Mouse (Mus musculus) forebrain, embryonic 14.5 days (tissue): ENCODE results near the gene Wiz. TPM values are rescaled to one million over a fixed set of nuclear protein-coding genes. Genes with fewer than 3 reads are reported as not detected.
A peak's percentile ranks its signal among the peaks of the same experiment; 100 is the strongest.

ENCODE experiments used
- ATAC-seq: fragments of 200-750 bp; cut with Nextera tagmentation; 2 replicates; pipeline ENCODE4 v1.8.0; 2017; ENCODE audit warnings: mild to moderate bottlenecking, moderate library complexity
- DNase-seq: peaks from one replicate; pipeline ENCODE4 v3.0.0-alpha.2; 2015; ENCODE audit warnings: low spot score
- H3K27ac ChIP-seq: fragments of 300-500 bp; sonication (generic); 2 replicates; pipeline ENCODE4 v1.5.1; 2014; ENCODE audit warnings: low read depth, mild to moderate bottlenecking, control low read depth, low read length, moderate library complexity
- H3K27me3 ChIP-seq: fragments of 300-500 bp; sonication (generic); replicated peaks from 2 replicates; pipeline ENCODE4 v1.6.1; 2014; ENCODE audit warnings: low read length, control low read depth, mixed read lengths; ENCODE audit not compliant: control insufficient read depth, insufficient read depth
- H3K36me3 ChIP-seq: fragments of 300-500 bp; sonication (generic); 2 replicates; pipeline ENCODE4 v1.6.1; 2014; ENCODE audit warnings: low read length, control low read depth; ENCODE audit not compliant: control insufficient read depth, insufficient read depth
- H3K4me1 ChIP-seq: fragments of 300-500 bp; sonication (generic); 2 replicates; pipeline ENCODE4 v1.6.1; 2014; ENCODE audit warnings: antibody characterized with exemption, low read length, control low read depth; ENCODE audit not compliant: control insufficient read depth, insufficient read depth
- H3K4me2 ChIP-seq: fragments of 300-500 bp; sonication (generic); 2 replicates; pipeline ENCODE4 v1.6.1; 2014; ENCODE audit warnings: mild to moderate bottlenecking, control low read depth, low read length
- H3K4me3 ChIP-seq: fragments of 300-500 bp; sonication (generic); 2 replicates; pipeline ENCODE4 v1.5.1; 2014; ENCODE audit warnings: low read depth, low read length, control low read depth
- H3K9ac ChIP-seq: fragments of 300-500 bp; sonication (generic); 2 replicates; pipeline ENCODE4 v1.6.1; 2014; ENCODE audit warnings: mild to moderate bottlenecking, low read length, control low read depth, moderate library complexity
- H3K9me3 ChIP-seq: fragments of 300-500 bp; sonication (generic); replicated peaks from 2 replicates; pipeline ENCODE4 v1.6.1; 2016; ENCODE audit warnings: low read length, control low read depth, mixed read lengths; ENCODE audit not compliant: control insufficient read depth
- WGBS: fragments of 180-500 bp; shearing (Covaris S2); extraction: QIAGEN DNeasy Blood & Tissue Kit; methylation state at CpG from one replicate; pipeline ENCODE4 v1.1.7; 2014; 5-methylcytosine and 5-hydroxymethylcytosine counted together
- polyA plus RNA-seq: library from polyadenylated mRNA; unstranded; fragments of >200 nt; fragmentation: Nextera tagmentation; extraction: Ambion mirVana; gene quantifications from 2 replicates; pipeline ENCODE4 v1.2.1, GENCODE M21; 2014

The Wiz gene
- polyA plus RNA-seq, 1 experiment from 2014 or later = 29.2 TPM

DNA sequence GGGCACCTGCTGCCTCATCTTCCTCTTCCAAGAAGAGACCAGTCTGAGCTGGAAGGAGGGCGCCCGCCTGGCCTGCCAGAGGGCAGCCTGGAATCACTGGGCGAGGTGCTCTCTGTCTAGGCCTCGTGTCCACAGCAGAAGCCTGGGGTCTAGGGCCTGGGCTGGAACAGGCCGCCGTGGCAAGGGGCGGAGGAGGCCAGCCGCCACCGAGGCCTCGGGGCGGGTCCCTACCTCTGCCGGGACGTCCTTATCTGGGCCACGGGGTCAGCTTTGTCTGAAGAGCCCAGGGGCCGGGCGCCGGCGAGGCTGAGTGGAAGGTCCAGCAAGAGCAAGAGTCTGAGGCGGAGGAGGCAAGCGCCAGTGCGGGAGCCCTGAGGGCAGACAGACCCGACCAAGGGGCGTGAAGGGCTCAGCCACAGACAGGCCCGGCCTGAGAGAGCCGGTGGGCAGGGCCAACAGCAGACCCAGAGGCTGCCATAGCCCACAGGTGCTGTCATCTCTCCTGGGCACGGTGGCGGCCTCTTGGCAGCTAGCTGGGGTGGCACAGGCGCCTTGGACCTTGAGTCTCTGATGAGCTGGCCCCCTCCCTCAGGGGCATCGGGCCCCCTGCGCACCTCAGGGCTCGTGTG, 55.5 kb downstream of the Wiz start:
- WGBS = 90% methylated on average over 23 of the region's 31 CpGs
- H3K4me3 ChIP-seq = no peak overlapping the region
- no peaks in the 10 kb centered on the region for H3K4me1 ChIP-seq
- no peak overlapping the region for H3K27ac ChIP-seq
- H3K9ac ChIP-seq = no peak overlapping the region
- no peak for ATAC-seq
- H3K36me3 ChIP-seq = peaks cover 81% of the 10 kb centered on the region
- no peak overlapping the region for H3K4me2 ChIP-seq
- no peaks in the 10 kb centered on the region for H3K27me3 ChIP-seq
- H3K9me3 ChIP-seq = no peaks in the 10 kb centered on the region
- no peak for DNase-seq

DNA sequence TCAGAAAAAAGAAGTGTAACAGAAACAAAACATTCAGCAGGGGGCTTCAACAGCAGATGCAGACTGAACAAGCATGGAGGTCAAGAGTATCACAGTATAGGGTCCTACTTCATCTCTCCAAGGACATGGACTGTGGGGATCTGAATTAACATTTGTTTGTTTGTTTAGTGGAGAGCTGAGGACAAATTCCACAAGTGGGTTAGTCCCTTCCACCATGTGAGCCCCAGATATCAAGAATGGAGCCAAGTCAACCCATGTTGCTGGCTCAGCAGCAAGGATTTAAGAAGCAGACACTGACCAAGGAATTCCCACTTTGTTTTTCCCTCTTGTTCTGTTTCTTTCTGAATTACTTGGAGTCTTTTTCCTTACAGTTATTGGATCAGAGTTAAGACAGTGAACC, 61.7 kb downstream of the Wiz start:
- Histone ChIP-seq H3K9ac (no peak overlapping the region), H3K4me3 (no peak overlapping the region), H3K4me2 (no peak overlapping the region), H3K27ac (no peak overlapping the region), H3K4me1 (no peaks in the 10 kb centered on the region), H3K27me3 (no peaks in the 10 kb centered on the region), H3K9me3 (no peaks in the 10 kb centered on the region), H3K36me3 (peaks cover 65% of the 10 kb centered on the region)
- DNase-seq = no peak
- no peak for ATAC-seq

DNA sequence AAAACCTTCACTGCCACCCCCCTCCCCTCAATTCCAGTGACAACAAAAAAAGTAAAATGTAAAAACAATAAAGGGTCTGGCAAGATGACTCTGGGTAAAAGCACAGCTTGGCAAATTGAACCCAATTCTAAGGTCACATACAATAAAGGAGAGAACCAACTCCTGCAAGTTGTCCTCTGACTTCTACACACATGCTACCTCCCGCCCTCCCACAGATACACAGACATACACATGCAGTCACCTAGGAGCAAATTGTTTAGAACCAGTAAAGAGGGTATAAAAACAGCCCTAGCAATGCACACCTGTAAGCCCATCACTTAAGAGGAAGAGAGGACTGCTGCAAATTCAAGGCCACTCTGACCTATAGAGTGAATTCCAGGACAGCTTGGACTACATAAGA, 66.4 kb downstream of the Wiz start:
- DNase-seq (no peak), ATAC-seq (no peak)
- Histone ChIP-seq H3K27ac (no peak overlapping the region), H3K4me1 (peaks cover 15% of the 10 kb centered on the region), H3K9ac (no peak overlapping the region), H3K4me3 (no peak overlapping the region), H3K27me3 (no peaks in the 10 kb centered on the region), H3K4me2 (no peak overlapping the region), H3K9me3 (no peaks in the 10 kb centered on the region), H3K36me3 (peaks cover 42% of the 10 kb centered on the region)
- WGBS = 97% methylated on average over 1 of the region's 1 CpGs

DNA sequence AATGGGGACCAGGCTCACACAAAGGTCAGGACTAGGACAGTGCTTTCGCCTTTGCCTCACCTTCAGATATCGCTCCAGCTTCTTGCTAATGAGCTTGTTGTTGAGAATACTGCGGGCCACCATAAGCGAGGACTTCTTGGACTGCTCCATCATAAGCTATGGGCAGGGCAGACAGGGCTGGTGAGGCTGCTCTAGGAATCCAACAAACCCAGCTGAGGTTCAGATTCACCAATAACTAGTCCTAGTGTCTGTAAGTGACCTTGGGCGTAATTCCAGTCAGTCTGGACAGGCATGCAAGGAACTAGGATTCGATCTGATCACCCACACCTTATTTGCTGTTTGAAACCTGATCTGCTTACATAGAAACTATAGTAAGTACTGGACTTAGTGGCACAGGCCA, 67.4 kb downstream of the Wiz start:
- ATAC-seq (no peak), DNase-seq (no peak)
- no peaks in the 10 kb centered on the region for H3K9me3 ChIP-seq
- H3K27me3 ChIP-seq = no peaks in the 10 kb centered on the region
- H3K36me3 ChIP-seq = peaks cover 45% of the 10 kb centered on the region
- peaks cover 15% of the 10 kb centered on the region for H3K4me1 ChIP-seq
- WGBS = 22% methylated on average over 6 of the region's 6 CpGs
- H3K27ac ChIP-seq = peak overlapping the region; percentile 93
- H3K4me3 ChIP-seq = peak overlapping the region; percentile 95
- H3K4me2 ChIP-seq = peak overlapping the region; percentile 93
- H3K9ac ChIP-seq = peak overlapping the region; percentile 83

DNA sequence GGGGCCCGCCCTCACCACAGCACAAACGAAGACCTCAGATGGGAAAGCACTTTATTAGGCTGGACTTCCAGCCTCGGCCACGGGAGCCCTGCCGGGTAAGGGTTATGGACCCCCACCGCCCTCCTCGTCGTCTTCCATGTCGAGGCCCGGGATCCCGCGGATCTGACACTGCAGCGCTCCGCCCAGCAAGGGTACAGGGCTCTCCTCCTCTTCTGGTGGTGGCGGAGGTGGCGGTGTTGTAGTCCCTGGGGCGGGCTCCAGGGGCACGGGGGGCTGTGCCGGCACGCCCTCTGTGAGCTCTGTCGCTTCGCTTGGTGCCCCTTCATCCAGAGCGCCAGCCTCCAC, 67.9 kb downstream of the Wiz start:
- WGBS = under 1% methylated on average over 22 of the region's 23 CpGs
- H3K4me1 ChIP-seq = peaks cover 15% of the 10 kb centered on the region
- ATAC-seq = peak; percentile 71

DNA sequence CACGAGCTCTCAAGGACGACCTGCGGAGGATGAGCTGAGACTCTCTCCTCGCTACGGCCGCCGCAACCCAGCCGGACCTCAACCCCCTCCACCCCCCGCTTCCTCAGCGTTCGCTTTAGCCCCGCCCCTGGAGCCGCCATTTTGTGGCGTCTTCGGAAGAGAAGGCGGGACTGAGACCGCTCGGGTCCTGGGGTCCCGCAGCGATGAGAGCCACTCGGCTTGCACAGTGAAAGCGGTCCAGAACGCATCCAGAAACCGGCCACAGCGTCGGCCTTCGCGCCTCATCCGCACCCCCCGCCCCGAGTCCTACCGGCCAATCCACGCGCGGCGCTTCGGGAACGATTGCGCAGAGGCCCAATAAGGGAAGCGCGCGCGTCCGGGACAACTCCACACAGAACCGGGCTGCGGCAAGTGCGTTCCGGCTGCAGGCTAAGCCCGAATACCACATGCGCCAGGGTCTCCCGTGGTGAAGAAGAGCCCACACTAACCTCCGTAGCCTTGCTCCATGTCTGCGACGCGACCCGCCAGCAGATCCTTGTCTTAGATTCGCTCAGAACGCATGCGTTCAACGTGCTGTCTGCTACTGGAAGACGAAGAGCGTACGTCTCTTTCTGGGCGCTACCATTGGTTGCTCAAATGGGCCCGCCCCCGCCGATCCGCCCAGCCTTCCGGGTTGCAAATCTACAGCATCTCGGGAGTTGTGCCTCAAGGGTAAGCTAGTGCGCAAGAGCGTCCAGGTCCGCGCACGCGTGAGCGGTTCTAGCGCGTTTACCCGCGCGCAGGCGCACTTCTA, 68.4 kb downstream of the Wiz start, which contains the start of gene Akap8:
Gene Akap8 (minus strand): TSS at position 642 of the 793 bp plus-strand sequence.
- Histone ChIP-seq H3K9me3 (no peaks in the 10 kb centered on the region), H3K27ac (peak within 1 kb of the TSS; percentile 94), H3K36me3 (peaks cover 45% of the 10 kb centered on the region), H3K4me2 (peak within 1 kb of the TSS; percentile 96), H3K4me3 (peak within 1 kb of the TSS; percentile 95), H3K27me3 (no peaks in the 10 kb centered on the region), H3K9ac (peak within 1 kb of the TSS; percentile 87), H3K4me1 (peaks cover 15% of the 10 kb centered on the region)
- peak; percentile 97 for ATAC-seq
- peak; percentile 100 for DNase-seq
- under 1% methylated on average over 83 of the region's 83 CpGs for WGBS

More for the DNA sequence above, 67.9 kb downstream of the Wiz start:
- Histone ChIP-seq H3K4me2 (peak overlapping the region; percentile 93), H3K36me3 (peaks cover 45% of the 10 kb centered on the region), H3K27ac (peak overlapping the region; percentile 93), H3K9me3 (no peaks in the 10 kb centered on the region), H3K9ac (peak overlapping the region; percentile 83), H3K4me3 (peak overlapping the region; percentile 95), H3K27me3 (no peaks in the 10 kb centered on the region)
- no peak for DNase-seq

DNA sequence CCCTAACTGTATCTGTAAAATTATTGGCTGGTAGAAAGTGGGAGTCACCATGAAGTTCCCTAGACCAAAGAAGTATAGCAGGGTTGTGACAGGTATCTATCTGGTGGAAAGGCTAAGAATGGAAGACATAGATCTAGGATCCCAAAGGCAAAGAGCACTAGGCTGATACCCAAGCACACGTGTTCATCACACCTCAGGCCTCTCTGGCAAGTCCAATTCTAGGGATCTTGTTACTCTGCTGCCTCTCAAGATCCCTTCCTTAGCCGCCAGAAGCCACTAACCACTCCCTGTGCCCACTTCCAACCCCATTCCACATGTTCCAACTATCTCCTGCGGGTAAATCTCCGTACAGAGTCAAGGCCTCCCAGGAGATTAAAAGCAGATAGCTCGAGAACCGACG, 69.3 kb downstream of the Wiz start:
- Histone ChIP-seq H3K27ac (peak overlapping the region; percentile 94; the same call in 1 of the 2 replicates), H3K36me3 (peaks cover 48% of the 10 kb centered on the region), H3K4me3 (peak overlapping the region; percentile 95), H3K9ac (peak overlapping the region; percentile 87), H3K27me3 (no peaks in the 10 kb centered on the region), H3K9me3 (no peaks in the 10 kb centered on the region), H3K4me1 (peaks cover 15% of the 10 kb centered on the region), H3K4me2 (peak overlapping the region; percentile 96)
- DNase-seq (no peak), ATAC-seq (no peak)
- 0% methylated on average over 7 of the region's 7 CpGs for WGBS

DNA sequence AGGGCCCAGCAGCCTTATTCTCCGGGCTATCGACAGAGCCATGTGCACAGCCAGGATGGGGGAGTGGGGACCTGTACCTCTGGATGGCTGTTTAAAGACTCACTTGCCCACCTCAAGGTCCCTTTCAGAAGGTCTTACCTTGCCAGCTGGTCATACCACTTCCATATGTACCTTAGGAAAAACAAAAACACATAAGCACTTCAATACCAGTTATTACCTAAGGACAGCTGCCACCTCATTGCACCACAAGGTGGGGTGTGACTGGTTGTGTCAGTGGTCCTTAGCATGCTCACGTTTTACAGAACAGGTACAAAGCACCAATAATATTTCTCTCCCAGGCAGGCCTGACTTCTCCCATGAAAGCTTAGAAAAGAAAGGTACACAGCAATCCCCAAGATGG, 71.5 kb downstream of the Wiz start:
- 93% methylated on average over 3 of the region's 3 CpGs for WGBS
- H3K4me1 ChIP-seq = peaks cover 15% of the 10 kb centered on the region
- H3K27me3 ChIP-seq = no peaks in the 10 kb centered on the region
- no peak overlapping the region for H3K4me2 ChIP-seq
- no peak overlapping the region for H3K4me3 ChIP-seq
- no peaks in the 10 kb centered on the region for H3K9me3 ChIP-seq
- peaks cover 58% of the 10 kb centered on the region for H3K36me3 ChIP-seq
- no peak overlapping the region for H3K27ac ChIP-seq
- DNase-seq = no peak
- no peak overlapping the region for H3K9ac ChIP-seq
- no peak for ATAC-seq

DNA sequence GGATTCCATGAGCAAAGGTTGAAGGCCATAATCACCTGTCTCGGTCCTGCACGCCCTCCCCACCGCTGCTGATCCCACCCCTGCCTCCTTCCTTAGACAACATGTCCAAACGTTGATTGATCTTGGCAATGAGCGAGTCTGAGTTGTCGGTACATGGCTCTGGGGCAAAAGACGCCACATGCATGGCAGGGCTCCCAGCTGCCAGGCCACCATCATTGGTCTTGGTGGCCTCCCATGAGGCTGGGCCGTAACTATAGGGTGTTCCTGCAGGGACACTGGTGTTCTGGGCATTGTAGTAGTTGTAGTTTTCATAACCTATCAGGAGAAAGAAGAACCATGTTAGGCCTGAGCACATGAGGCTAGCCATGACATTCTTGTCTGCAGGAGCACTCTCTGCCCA, 72.2 kb downstream of the Wiz start:
- Histone ChIP-seq H3K4me3 (no peak overlapping the region), H3K4me1 (peaks cover 12% of the 10 kb centered on the region), H3K4me2 (no peak overlapping the region), H3K9ac (no peak overlapping the region), H3K27ac (no peak overlapping the region), H3K36me3 (peaks cover 65% of the 10 kb centered on the region), H3K9me3 (no peaks in the 10 kb centered on the region), H3K27me3 (no peaks in the 10 kb centered on the region)
- DNase-seq = no peak
- 88% methylated on average over 8 of the region's 8 CpGs for WGBS
- ATAC-seq = no peak
